Mouse (Mus musculus) lung, embryonic 14.5 days (tissue): ENCODE measurements around the gene Ppcdc. TPM values are rescaled to one million over a fixed set of nuclear protein-coding genes. Genes with fewer than 3 reads are reported as not detected.

Experiments used
- ATAC-seq: fragments of 200-750 bp; cut with Nextera tagmentation; 2 replicates; pipeline ENCODE4 v1.8.0; 2017; ENCODE audit warnings: mild to moderate bottlenecking, moderate TSS enrichment, moderate library complexity; ENCODE audit not compliant: insufficient read depth
- DNase-seq: peaks from one replicate; pipeline ENCODE4 v3.0.0-alpha.2; 2015
- H3K27ac ChIP-seq: fragments of 300-500 bp; sonication (generic); 2 replicates; pipeline ENCODE4 v1.5.1; 2014; ENCODE audit warnings: low read depth, mild to moderate bottlenecking, moderate library complexity
- H3K27me3 ChIP-seq: fragments of 300-500 bp; sonication (generic); 2 replicates; pipeline ENCODE4 v1.6.1; 2014; ENCODE audit warnings: low read length, control low read depth; ENCODE audit not compliant: insufficient read depth
- H3K36me3 ChIP-seq: fragments of 300-500 bp; sonication (generic); 2 replicates; pipeline ENCODE4 v1.6.1; 2014; ENCODE audit warnings: control low read depth; ENCODE audit not compliant: insufficient read depth
- H3K4me1 ChIP-seq: fragments of 300-500 bp; sonication (generic); 2 replicates; pipeline ENCODE4 v1.6.1; 2014; ENCODE audit warnings: antibody characterized with exemption, control low read depth; ENCODE audit not compliant: insufficient read depth
- H3K4me2 ChIP-seq: fragments of 300-500 bp; sonication (generic); 2 replicates; pipeline ENCODE4 v1.6.1; 2014; ENCODE audit warnings: mild to moderate bottlenecking
- H3K4me3 ChIP-seq: fragments of 300-500 bp; sonication (generic); 2 replicates; pipeline ENCODE4 v1.5.1; 2014; ENCODE audit warnings: low read depth, low read length
- H3K9ac ChIP-seq: fragments of 300-500 bp; sonication (generic); 2 replicates; pipeline ENCODE4 v1.6.1; 2014
- H3K9me3 ChIP-seq: fragments of 300-500 bp; sonication (generic); 2 replicates; pipeline ENCODE4 v1.6.1; 2016; ENCODE audit warnings: low read depth, low read length, control low read depth
- CTCF ChIP-seq: IDR thresholded peaks from 2 replicates; pipeline ENCODE4 v1.5.1; 2016; ENCODE audit warnings: antibody characterized with exemption, low read depth
- WGBS: fragments of 180-500 bp; shearing (Covaris S2); extraction: QIAGEN DNeasy Blood & Tissue Kit; methylation state at CpG from one replicate; pipeline ENCODE4 v1.1.7; 2014; 5-methylcytosine and 5-hydroxymethylcytosine counted together
- polyA plus RNA-seq: library from polyadenylated mRNA; unstranded; fragments of >200 nt; fragmentation: Nextera tagmentation; extraction: Ambion mirVana; gene quantifications from 2 replicates; pipeline ENCODE4 v1.2.1, GENCODE M21; 2014

Ppcdc gene
- polyA plus RNA-seq, 1 experiment from 2014 or later, result 22.5 TPM

DNA sequence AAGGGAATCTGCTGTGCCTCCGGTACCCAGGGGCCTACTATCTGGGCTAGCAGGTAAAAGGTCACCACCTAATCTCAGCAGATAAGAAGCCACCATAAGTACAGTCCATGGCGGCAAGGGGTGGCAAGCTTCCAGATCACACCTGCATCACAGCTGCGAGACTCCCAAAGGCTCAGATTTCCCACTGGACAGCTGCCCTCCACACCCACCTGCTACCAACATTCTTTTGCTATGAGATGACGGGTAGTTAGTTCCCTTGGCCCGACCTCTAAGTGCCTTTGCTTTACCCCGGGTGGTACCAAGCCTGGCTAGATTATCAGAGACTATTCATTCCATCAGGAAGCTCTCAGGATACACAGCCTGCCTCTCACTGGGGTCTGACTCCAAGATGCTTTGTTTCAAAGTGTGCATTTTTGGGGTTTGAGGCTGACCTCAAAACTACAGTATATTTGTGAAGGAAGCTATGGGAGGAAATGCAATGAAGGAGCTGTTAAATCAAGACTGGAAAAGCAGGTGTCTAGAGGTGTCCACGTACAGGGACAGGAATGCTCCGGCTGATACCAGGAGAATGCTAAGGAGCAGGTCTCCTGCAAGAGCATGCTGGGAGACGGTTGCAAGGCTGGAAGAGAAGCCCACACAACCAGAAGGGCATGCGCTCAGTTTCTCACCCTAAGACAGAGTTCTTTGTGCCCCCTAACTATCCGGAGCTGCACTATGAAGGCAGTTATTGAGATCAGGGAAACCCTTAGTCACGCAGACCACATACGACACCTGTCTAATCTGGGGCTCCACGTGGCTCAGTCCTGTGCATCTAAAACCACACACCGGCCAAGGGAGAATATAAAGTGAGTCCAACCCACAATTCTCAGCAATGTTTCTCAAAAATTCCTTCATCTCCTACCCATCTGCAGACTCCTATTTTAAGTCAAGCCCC, 37.3 kb downstream of the Ppcdc start:
- TF ChIP-seq CTCF, result no peak
- ATAC-seq, result no peak
- H3K27me3 ChIP-seq, result no peaks in the 10 kb centered on the region
- peaks cover 11% of the 10 kb centered on the region; the same call in 1 of the 2 replicates for H3K9me3 ChIP-seq
- no peak overlapping the region for H3K4me2 ChIP-seq
- no peak overlapping the region for H3K9ac ChIP-seq
- WGBS, result 72% methylated on average over 15 of the region's 15 CpGs
- DNase-seq, result peak; percentile 34
- no peak overlapping the region for H3K4me3 ChIP-seq
- H3K4me1 ChIP-seq, result no peaks in the 10 kb centered on the region
- H3K27ac ChIP-seq, result no peak overlapping the region
- H3K36me3 ChIP-seq, result no peaks in the 10 kb centered on the region

- 91% methylated on average over 2 of the region's 2 CpGs for WGBS
- ATAC-seq (no peak), DNase-seq (no peak)
- Histone ChIP-seq H3K36me3 (no peaks in the 10 kb centered on the region), H3K9me3 (peaks cover 11% of the 10 kb centered on the region; the same call in 1 of the 2 replicates), H3K9ac (no peak overlapping the region), H3K4me2 (no peak overlapping the region), H3K27ac (no peak overlapping the region), H3K4me1 (no peaks in the 10 kb centered on the region), H3K27me3 (no peaks in the 10 kb centered on the region), H3K4me3 (no peak overlapping the region)
- no peak for TF ChIP-seq CTCF
Observed at GRCm38 (mm10) chr9:57398773-57399172, 41.2 kb downstream of the Ppcdc start.

DNA sequence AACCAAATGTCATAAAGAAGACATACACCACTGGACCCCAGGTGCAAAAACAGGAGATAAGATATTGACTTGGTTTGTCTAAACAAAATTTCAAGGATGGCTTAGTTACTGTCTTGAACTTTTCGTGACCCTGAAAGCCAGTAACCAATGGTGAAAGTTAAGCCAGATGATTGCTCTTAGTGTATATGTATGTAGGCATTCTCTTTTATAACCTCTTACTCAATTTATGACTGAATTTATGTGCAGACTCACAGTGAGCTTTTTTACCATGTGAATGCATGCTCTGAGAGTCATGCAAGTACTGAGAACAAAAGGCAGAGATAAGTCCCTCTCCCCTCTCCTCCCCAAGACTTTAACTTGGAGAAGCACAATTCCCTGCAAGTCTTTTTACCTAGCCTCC, 47.0 kb downstream of the Ppcdc start:
- Histone ChIP-seq H3K4me1 (no peaks in the 10 kb centered on the region), H3K4me2 (no peak overlapping the region), H3K27me3 (no peaks in the 10 kb centered on the region), H3K9me3 (no peaks in the 10 kb centered on the region), H3K27ac (no peak overlapping the region), H3K36me3 (no peaks in the 10 kb centered on the region), H3K4me3 (no peak overlapping the region), H3K9ac (no peak overlapping the region)
- no peak for ATAC-seq
- DNase-seq, result peak; percentile 19
- no peak for TF ChIP-seq CTCF
- WGBS, result 51% methylated on average over 1 of the region's 1 CpGs

DNA sequence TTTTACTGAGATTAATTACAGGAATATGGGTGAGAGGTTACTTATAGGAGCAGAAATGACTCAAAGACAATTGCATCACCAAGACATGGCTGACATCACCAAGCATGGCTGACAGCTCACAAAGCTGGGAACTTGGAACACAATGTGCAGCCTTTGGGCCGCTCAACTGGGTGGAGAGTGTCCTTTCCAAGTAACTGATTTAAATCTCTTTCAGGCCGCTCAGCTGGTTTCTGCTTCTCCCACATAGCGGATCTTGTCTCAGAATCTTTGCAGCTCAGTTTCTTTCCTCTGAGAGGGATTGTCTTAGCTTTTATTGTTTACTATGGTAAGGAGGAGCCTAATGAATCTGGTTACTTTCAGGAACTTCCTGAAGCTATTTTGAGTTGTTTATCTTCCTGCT, 49.1 kb downstream of the Ppcdc start:
- WGBS, result 74% methylated on average over 3 of the region's 3 CpGs
- Histone ChIP-seq H3K27me3 (no peaks in the 10 kb centered on the region), H3K27ac (no peak overlapping the region), H3K4me3 (no peak overlapping the region), H3K9ac (no peak overlapping the region), H3K36me3 (no peaks in the 10 kb centered on the region), H3K9me3 (no peaks in the 10 kb centered on the region), H3K4me1 (no peaks in the 10 kb centered on the region), H3K4me2 (no peak overlapping the region)
- DNase-seq (peak; percentile 42), ATAC-seq (no peak)
- TF ChIP-seq CTCF, result no peak

- no peak for DNase-seq
- Histone ChIP-seq H3K9me3 (no peaks in the 10 kb centered on the region), H3K27me3 (no peaks in the 10 kb centered on the region), H3K4me2 (no peak overlapping the region), H3K4me3 (no peak overlapping the region), H3K27ac (no peak overlapping the region), H3K4me1 (no peaks in the 10 kb centered on the region), H3K9ac (no peak overlapping the region), H3K36me3 (no peaks in the 10 kb centered on the region)
- 7% methylated on average over 1 of the region's 1 CpGs for WGBS
- ATAC-seq, result no peak
- no peak for TF ChIP-seq CTCF
Observed at GRCm38 (mm10) chr9:57389131-57389530, 50.8 kb downstream of the Ppcdc start.

DNA sequence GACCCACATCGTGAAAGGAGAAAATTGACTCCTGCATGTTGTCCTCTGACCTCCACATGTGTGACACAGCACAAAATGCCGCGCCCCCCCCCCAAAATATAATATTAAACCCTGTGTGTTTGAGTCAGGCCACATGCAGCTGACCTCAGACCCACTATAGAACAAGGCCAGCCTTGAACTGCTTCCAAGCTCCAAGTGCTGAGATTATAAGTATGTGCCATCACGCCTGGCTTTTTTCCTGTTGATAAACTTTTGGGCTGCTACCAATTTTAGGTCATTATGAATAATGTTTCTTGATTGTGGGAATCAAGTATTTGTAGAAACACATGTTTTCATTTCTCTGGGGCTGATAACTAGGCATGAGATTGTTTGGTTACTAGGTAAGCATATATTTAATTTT, 53.0 kb downstream of the Ppcdc start:
- no peak for ATAC-seq

DNA sequence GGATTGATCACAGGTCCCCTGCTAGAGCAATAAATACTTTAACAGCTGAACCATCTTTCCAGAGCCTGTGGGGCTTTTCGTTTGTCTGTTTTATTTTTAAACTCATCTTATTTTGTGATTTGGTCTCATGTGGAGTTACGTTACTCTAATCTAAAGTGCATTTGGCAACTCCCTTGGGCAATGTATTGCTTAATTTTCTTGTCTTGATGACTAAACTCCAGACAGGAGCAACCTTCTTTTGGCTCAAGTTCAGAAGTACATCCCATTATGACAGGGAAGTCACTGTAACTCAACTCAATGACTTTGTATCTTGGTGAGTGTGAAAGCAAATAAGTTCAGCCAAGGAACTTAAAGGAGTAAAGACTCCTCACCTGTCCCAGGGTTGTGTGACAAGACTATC, 55.3 kb downstream of the Ppcdc start:
- H3K4me1 ChIP-seq, result no peaks in the 10 kb centered on the region

More for the DNA sequence above, 53.0 kb downstream of the Ppcdc start:
- Histone ChIP-seq H3K9me3 (no peaks in the 10 kb centered on the region), H3K27ac (no peak overlapping the region), H3K4me2 (no peak overlapping the region), H3K4me3 (no peak overlapping the region), H3K9ac (no peak overlapping the region), H3K36me3 (no peaks in the 10 kb centered on the region), H3K27me3 (no peaks in the 10 kb centered on the region), H3K4me1 (no peaks in the 10 kb centered on the region)
- DNase-seq, result peak; percentile 37
- WGBS, result 65% methylated on average over 4 of the region's 4 CpGs
- no peak for TF ChIP-seq CTCF

More for the DNA sequence above, 55.3 kb downstream of the Ppcdc start:
- Histone ChIP-seq H3K9me3 (no peaks in the 10 kb centered on the region), H3K4me2 (no peak overlapping the region), H3K27ac (no peak overlapping the region), H3K27me3 (no peaks in the 10 kb centered on the region), H3K9ac (no peak overlapping the region), H3K4me3 (no peak overlapping the region), H3K36me3 (no peaks in the 10 kb centered on the region)
- DNase-seq (peak; percentile 5), ATAC-seq (no peak)
- TF ChIP-seq CTCF, result no peak
- WGBS, result 47% methylated on average over 2 of the region's 2 CpGs
